Mouse (Mus musculus) lung, embryonic 16.5 days (tissue): ENCODE measurements around the gene Cela2a. TPM values are rescaled to one million over a fixed set of nuclear protein-coding genes. Genes with fewer than 3 reads are reported as not detected.

Source experiments
- ATAC-seq: fragments of 200-750 bp; cut with Nextera tagmentation; 2 replicates; pipeline ENCODE4 v1.8.0; 2017; ENCODE audit warnings: low read depth, mild to moderate bottlenecking, moderate library complexity
- H3K27ac ChIP-seq: fragments of 300-500 bp; sonication (generic); 2 replicates; pipeline ENCODE4 v1.5.1; 2014; ENCODE audit warnings: mild to moderate bottlenecking, control low read depth, low read length
- H3K27me3 ChIP-seq: fragments of 300-500 bp; sonication (generic); 2 replicates; pipeline ENCODE4 v1.6.1; 2014; ENCODE audit warnings: low read depth, low read length, mixed read lengths; ENCODE audit not compliant: control insufficient read depth, insufficient read depth
- H3K36me3 ChIP-seq: fragments of 300-500 bp; sonication (generic); 2 replicates; pipeline ENCODE4 v1.6.1; 2014; ENCODE audit warnings: low read length; ENCODE audit not compliant: control insufficient read depth, insufficient read depth
- H3K4me1 ChIP-seq: fragments of 300-500 bp; sonication (generic); replicated peaks from 2 replicates; pipeline ENCODE4 v1.6.1; 2014; ENCODE audit warnings: low read length, mixed read lengths; ENCODE audit not compliant: control insufficient read depth, insufficient read depth
- H3K4me2 ChIP-seq: fragments of 300-500 bp; sonication (generic); 2 replicates; pipeline ENCODE4 v1.6.1; 2014; ENCODE audit warnings: low read depth, low read length, control low read depth
- H3K4me3 ChIP-seq: fragments of 300-500 bp; sonication (generic); 2 replicates; pipeline ENCODE4 v1.5.1; 2014; ENCODE audit warnings: mild to moderate bottlenecking, low read length, control low read depth
- H3K9ac ChIP-seq: fragments of 300-500 bp; sonication (generic); 2 replicates; pipeline ENCODE4 v1.6.1; 2014; ENCODE audit warnings: low read length, control low read depth
- H3K9me3 ChIP-seq: fragments of 300-500 bp; sonication (generic); 2 replicates; pipeline ENCODE4 v1.6.1; 2016; ENCODE audit warnings: low read length; ENCODE audit not compliant: control insufficient read depth
- WGBS: fragments of 180-500 bp; shearing (Covaris S2); extraction: QIAGEN DNeasy Blood & Tissue Kit; methylation state at CpG from one replicate; pipeline ENCODE4 v1.1.7; 2014; 5-methylcytosine and 5-hydroxymethylcytosine counted together
- polyA plus RNA-seq: library from polyadenylated mRNA; unstranded; fragments of >200 nt; fragmentation: Nextera tagmentation; extraction: Ambion mirVana; gene quantifications from 2 replicates; pipeline ENCODE4 v1.2.1, GENCODE M21; 2015

Cela2a gene
- polyA plus RNA-seq, 1 experiment from 2014 or later = not detected

DNA sequence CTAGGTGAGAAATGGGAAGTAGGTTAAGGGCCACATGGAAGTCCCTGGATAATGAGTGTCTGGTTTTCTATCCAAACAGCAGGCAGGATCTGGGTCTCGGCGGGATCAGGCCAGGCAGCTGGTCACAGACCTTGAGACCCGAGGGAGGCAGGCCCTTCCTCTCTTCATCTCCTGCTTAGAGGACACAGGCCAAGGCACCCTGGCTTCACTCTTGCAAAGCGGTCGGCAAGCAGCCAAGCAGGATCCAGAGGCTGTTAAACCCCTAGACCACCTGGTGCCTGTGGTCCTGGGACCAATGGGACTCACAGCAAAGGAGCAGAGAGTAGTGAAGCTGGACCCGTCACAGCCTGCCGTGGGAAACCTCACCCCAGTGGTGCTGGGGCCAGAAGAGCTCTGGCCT lies 29.6 kb downstream of the Cela2a start:
- peaks cover 14% of the 10 kb centered on the region for H3K4me1 ChIP-seq
- 79% methylated on average over 7 of the region's 7 CpGs for WGBS
- H3K9ac ChIP-seq = no peak overlapping the region
- H3K27ac ChIP-seq = no peak overlapping the region
- ATAC-seq = no peak
- H3K9me3 ChIP-seq = no peaks in the 10 kb centered on the region
- H3K4me3 ChIP-seq = no peak overlapping the region
- H3K4me2 ChIP-seq = no peak overlapping the region
- H3K27me3 ChIP-seq = no peaks in the 10 kb centered on the region
- peaks cover 5% of the 10 kb centered on the region for H3K36me3 ChIP-seq

DNA sequence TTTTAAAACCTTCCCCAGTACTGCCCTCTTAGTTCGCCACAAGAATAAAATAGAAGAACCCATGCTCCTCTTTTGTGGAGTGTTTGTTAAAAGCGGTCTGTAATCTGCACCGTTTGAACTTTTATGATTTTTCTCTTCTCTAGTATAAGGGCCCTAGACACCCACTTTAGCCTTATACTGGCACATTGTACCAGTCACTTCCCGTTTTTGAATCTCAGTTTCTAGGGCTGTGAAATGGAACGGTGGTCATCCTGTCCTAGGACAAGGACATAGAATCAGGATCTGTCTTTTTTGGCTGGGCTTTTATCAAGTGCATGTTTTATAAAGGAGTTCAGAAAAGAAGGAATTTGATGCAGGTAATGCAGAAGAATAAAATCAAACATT lies 31.8 kb downstream of the Cela2a start:
- Histone ChIP-seq H3K36me3 (peaks cover 5% of the 10 kb centered on the region), H3K27me3 (no peaks in the 10 kb centered on the region), H3K4me2 (peak overlapping the region; percentile 69), H3K4me1 (peaks cover 21% of the 10 kb centered on the region), H3K27ac (peak overlapping the region; percentile 98), H3K9me3 (no peaks in the 10 kb centered on the region), H3K9ac (peak overlapping the region; percentile 81), H3K4me3 (peak overlapping the region; percentile 75)
- WGBS = 5% methylated on average over 5 of the region's 5 CpGs
- ATAC-seq = no peak

DNA sequence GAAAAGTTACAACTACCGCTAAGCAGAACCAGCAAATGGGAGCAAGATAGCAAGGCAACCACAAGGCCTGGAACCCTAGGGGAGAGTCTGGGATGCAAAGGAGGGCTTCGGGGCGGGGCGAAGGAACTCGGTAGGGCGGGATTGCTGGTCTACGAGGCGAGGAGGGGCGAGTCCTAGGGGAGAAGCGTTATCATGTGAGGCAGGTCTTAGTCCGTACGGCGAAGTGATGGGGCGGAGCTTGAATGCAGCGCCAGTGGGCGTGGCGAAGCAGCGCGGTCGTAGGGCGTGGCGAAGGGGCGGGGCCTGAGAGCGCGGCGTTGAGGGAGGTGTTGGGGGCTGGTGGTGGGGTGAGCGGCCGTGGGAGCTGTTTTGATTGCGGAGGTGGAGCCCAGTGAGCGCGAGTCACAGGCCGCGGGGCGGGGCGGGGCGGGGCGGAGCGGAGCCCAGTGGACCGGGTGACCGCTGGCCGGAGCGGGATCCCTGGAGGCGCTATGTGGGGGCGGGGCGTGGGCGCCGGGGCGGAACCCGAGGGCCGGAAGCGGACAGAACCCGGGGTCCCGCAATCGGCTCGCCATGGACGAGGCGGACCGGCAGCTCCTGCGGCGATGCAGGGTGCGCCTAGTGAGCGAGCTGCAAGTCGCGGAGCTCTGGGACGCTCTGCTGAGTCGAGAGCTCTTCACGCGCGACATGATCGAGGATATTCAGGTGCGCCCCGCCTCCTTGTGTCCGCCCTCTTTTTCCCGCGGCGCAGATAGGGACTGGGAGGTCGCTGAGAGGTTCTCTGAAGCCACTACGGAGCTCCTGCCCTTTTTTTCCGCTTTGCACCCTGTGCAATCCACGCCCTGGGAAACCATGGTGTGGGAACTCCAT lies 32.4 kb downstream of the Cela2a start, which contains the start of gene Casp9:
TSS of gene Casp9 (plus strand) at position 331 of the 870 bp plus-strand sequence.
- Histone ChIP-seq H3K9ac (peak within 1 kb of the TSS; percentile 81), H3K9me3 (no peaks in the 10 kb centered on the region), H3K4me3 (peak within 1 kb of the TSS; percentile 75), H3K4me1 (peaks cover 21% of the 10 kb centered on the region), H3K36me3 (peaks cover 5% of the 10 kb centered on the region), H3K27ac (peak within 1 kb of the TSS; percentile 98), H3K4me2 (peak within 1 kb of the TSS; percentile 69), H3K27me3 (no peaks in the 10 kb centered on the region)
- WGBS = under 1% methylated on average over 79 of the region's 80 CpGs
- ATAC-seq = peak; percentile 86

DNA sequence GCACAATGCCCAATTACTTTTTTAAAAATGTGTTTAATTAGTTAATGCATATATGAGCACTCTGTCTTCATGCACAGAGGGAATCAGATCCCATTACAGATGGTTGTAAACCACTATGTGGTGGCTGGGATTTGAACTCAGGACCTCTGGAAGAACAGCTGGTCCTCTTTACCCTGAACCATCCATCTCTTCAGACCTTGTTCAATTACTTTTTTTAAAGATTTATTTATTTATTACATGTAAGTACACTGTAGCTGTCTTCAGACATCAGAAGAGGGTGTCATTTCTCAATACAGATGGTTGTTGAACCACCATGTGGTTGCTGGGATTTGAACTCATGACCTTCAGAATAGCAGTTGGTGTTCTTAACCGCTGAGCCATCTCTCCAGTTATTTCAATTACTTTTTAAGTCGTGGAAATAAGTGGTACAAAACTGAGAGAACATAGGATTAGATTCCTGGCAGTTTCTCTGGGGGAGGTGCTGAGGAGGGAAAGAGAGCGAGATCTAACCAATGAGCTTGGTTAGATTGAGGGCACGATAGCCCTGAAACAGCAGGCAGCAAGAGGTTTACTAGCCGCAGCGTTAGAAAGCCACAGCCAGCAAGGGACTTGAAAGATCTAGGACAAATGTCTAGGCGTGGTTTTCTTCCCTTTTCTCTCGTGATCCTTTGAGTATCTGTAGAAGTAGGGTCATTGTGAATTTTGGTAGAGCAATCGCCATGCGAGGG lies 33.2 kb downstream of the Cela2a start:
- Histone ChIP-seq H3K9ac (peak overlapping the region; percentile 59), H3K36me3 (peaks cover 4% of the 10 kb centered on the region), H3K27me3 (no peaks in the 10 kb centered on the region), H3K9me3 (no peaks in the 10 kb centered on the region), H3K4me2 (peak overlapping the region; percentile 51), H3K27ac (peak overlapping the region; percentile 98), H3K4me3 (peak overlapping the region; percentile 75), H3K4me1 (peaks cover 21% of the 10 kb centered on the region)
- ATAC-seq = no peak
- WGBS = 13% methylated on average over 10 of the region's 10 CpGs

DNA sequence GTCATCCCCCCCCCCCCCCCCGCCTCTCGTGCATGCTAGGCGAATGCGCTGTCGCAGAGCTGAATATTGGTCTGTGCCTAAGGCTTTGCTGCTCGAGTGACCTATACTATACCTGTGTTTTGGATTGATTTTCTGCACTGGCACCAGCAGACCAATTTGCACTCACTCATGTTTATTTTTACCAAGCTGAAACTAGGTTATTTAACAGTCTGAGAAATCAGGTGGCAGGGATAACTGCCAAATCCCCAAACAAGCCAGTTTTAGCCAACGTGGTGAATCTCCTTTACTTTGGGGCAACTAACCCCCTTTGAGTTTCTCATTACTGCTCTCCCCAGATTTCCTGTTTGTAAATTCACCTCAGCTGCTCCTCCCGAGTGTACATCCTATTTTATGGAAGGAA lies 34.0 kb downstream of the Cela2a start:
- no peaks in the 10 kb centered on the region for H3K27me3 ChIP-seq
- no peak overlapping the region for H3K4me3 ChIP-seq
- no peak for ATAC-seq
- peaks cover 23% of the 10 kb centered on the region for H3K4me1 ChIP-seq
- H3K9me3 ChIP-seq = no peaks in the 10 kb centered on the region
- no peaks in the 10 kb centered on the region for H3K36me3 ChIP-seq
- WGBS = 79% methylated on average over 8 of the region's 8 CpGs
- no peak overlapping the region for H3K4me2 ChIP-seq
- H3K27ac ChIP-seq = no peak overlapping the region
- H3K9ac ChIP-seq = no peak overlapping the region

DNA sequence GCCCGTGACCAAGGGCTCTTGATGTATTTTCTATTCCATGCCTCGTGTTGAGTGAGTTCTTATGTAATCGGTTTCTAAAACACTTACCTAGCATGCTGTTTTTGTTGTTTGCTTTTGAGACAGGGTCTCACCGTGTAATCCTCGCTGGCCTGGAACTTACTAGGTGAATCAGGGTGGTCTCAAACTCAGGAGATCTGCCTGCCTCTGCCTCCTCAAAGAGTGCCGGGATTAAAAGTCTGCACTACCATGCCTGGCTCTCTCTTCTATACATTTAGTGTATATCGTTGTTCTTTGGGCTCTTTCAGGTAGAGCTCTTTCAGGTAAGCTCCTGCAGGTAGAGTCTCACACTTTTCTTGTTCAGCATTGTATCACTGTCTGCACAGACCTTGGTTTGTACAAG lies 34.5 kb downstream of the Cela2a start:
- Histone ChIP-seq H3K4me3 (no peak overlapping the region), H3K27me3 (no peaks in the 10 kb centered on the region), H3K27ac (no peak overlapping the region), H3K9me3 (no peaks in the 10 kb centered on the region), H3K9ac (no peak overlapping the region), H3K36me3 (no peaks in the 10 kb centered on the region), H3K4me1 (peaks cover 25% of the 10 kb centered on the region), H3K4me2 (no peak overlapping the region)
- WGBS = 87% methylated on average over 7 of the region's 7 CpGs
- no peak for ATAC-seq

DNA sequence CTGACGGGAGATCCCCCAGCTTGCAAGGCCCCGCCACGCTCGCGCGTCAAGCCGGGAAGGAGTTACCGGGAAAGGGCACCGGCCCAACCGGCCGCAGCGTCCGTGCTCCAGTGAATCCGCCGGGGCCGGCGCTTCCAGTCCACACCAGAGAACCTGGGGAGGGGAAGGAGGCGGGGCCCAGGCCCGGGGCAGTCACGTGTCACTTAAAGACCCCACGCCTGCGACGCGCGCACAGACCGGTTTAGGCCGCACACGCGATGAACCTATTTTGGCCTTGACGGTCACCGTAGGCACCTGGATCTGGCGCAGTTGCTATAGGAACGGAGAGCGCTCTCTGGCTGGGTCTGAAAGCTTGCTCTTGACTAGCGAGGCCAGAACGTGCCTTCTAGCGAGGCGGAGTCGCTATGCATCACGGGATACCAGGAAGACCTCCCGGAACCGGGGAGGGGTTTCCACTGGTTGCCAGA lies 35.4 kb downstream of the Cela2a start, which contains the start of gene Dnajc16:
TSS of gene Dnajc16 (minus strand) at position 408 of the 467 bp plus-strand sequence.
- Histone ChIP-seq H3K27ac (peak within 1 kb of the TSS; percentile 70), H3K9me3 (no peaks in the 10 kb centered on the region), H3K36me3 (no peaks in the 10 kb centered on the region), H3K9ac (peak within 1 kb of the TSS; percentile 97), H3K4me1 (peaks cover 25% of the 10 kb centered on the region), H3K27me3 (no peaks in the 10 kb centered on the region), H3K4me3 (peak within 1 kb of the TSS; percentile 90), H3K4me2 (peak within 1 kb of the TSS; percentile 88)
- peak; percentile 86 for ATAC-seq
- 0% methylated on average over 36 of the region's 42 CpGs for WGBS

DNA sequence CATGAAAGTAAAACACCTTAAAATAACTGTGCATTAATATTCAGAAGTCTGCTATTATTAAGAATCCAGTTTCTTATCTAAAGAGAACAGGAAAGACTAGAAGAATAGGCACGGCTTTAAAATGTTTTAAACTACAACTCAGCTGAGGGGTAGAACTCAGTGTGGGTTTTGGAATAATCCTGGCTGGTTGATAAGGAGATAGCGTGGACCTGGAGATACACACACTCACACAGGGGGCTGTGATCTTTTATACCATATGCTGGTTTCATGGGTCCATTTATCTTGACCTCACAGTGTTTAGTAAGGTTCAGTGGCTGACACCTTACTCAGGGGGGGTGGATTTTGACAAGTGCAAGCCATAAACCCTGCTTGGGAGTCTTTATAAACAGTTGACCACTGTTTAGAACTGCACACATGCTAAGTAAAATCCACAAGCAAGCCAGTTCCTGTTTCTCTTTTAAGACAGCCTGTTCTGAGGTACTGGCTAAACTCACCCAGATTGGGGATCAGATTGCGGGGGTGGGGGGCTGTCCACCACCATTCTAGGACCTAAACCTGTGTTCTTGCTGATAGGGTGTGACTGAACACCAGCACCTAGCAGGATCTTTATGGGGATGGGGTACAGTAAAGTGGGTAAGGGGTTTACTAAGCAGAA lies 36.3 kb downstream of the Cela2a start:
- Histone ChIP-seq H3K27ac (peak overlapping the region; percentile 70), H3K4me3 (peak overlapping the region; percentile 90), H3K4me1 (peaks cover 18% of the 10 kb centered on the region), H3K27me3 (no peaks in the 10 kb centered on the region), H3K4me2 (peak overlapping the region; percentile 88), H3K36me3 (no peaks in the 10 kb centered on the region), H3K9ac (peak overlapping the region; percentile 97), H3K9me3 (no peaks in the 10 kb centered on the region)
- ATAC-seq = no peak
- 34% methylated on average over 3 of the region's 3 CpGs for WGBS

DNA sequence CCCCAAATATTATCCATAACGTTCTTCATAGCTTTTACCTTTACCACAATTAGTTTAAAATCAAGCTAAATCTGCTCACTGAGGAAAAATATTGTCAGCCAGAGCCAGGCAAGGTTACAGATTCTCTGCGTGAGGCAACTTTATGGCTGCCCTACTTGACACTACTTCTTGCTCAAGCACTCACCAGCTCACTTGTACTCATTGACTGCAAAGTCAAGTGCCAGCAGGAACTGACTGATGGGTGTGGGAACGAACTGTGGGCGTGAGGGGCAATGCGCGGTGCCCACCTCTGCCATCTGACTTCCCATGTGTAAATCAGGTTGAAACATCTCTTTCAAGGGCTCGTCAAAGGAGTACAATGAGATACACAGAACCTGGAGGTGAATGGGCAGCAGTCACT lies 38.5 kb downstream of the Cela2a start:
- no peak for ATAC-seq
- Histone ChIP-seq H3K27me3 (no peaks in the 10 kb centered on the region), H3K4me2 (no peak overlapping the region), H3K27ac (peak overlapping the region; percentile 53), H3K4me3 (no peak overlapping the region), H3K36me3 (peaks cover 18% of the 10 kb centered on the region), H3K9ac (no peak overlapping the region), H3K4me1 (peaks cover 11% of the 10 kb centered on the region), H3K9me3 (no peaks in the 10 kb centered on the region)
- 66% methylated on average over 7 of the region's 7 CpGs for WGBS
